8 mouse cellular contexts compared by ENCODE assay signal in genomic region chr16:96081331-96081730, GRCm38 (mm10). TPM values are rescaled to one million over a fixed set of nuclear protein-coding genes. Genes with fewer than 3 reads are reported as not detected.
A peak's percentile ranks its signal among the peaks of the same experiment; 100 is the strongest.
DNase-seq lines count a peak whose midpoint lies in the region; ATAC-seq and TF ChIP-seq lines count a peak whose summit lies in the region.

No protein-coding gene starts in this region.

- no peaks in the 10 kb centered on the region for H3K9me3 ChIP-seq in heart, embryonic 13.5 days
- no peaks in the 10 kb centered on the region for H3K9me3 ChIP-seq in kidney, postnatal 0 days (replicated peaks; ENCODE audit: low read length)
- no peaks in the 10 kb centered on the region for H3K9me3 ChIP-seq in stomach, embryonic 15.5 days

- H3K9ac ChIP-seq in heart, embryonic 13.5 days: peak overlapping the region; percentile 99
- H3K9ac ChIP-seq in kidney, postnatal 0 days (ENCODE audit: low read depth, low read length): peak overlapping the region; percentile 100
- peak overlapping the region; percentile 97 for H3K9ac ChIP-seq in liver, adult 2 months (ENCODE audit: low read depth, low read length)
- H3K9ac ChIP-seq in stomach, embryonic 15.5 days: peak overlapping the region; percentile 99

- no peaks in the 10 kb centered on the region for H3K27me3 ChIP-seq in heart, embryonic 13.5 days (replicated peaks)
- no peaks in the 10 kb centered on the region for H3K27me3 ChIP-seq in kidney, postnatal 0 days (ENCODE audit: insufficient read depth, low read length)
- no peaks in the 10 kb centered on the region for H3K27me3 ChIP-seq in liver, adult 2 months (ENCODE audit: control insufficient read depth, insufficient read depth, low read length)
- H3K27me3 ChIP-seq in stomach, embryonic 15.5 days (replicated peaks): no peaks in the 10 kb centered on the region

- H3K4me2 ChIP-seq in heart, embryonic 13.5 days: peak overlapping the region; percentile 76
- peak overlapping the region; percentile 79 for H3K4me2 ChIP-seq in kidney, postnatal 0 days (ENCODE audit: low read length)
- peak overlapping the region; percentile 74 for H3K4me2 ChIP-seq in stomach, embryonic 15.5 days

- under 1% methylated on average over 27 of the region's 28 CpGs for WGBS in heart, embryonic 13.5 days
- WGBS in kidney, postnatal 0 days: 1% methylated on average over 25 of the region's 28 CpGs
- WGBS in liver, adult 2 months: under 1% methylated on average over 28 of the region's 28 CpGs
- under 1% methylated on average over 21 of the region's 28 CpGs for WGBS in stomach, embryonic 15.5 days

- no peak for TF ChIP-seq CTCF in kidney, postnatal 0 days (IDR thresholded peaks at IDR 0.05; ENCODE audit: low read depth)
- no peak for TF ChIP-seq CTCF in liver, adult 2 months (IDR thresholded peaks at IDR 0.05; ENCODE audit: low read depth, low read length)

- no peak overlapping the region for H3K27ac ChIP-seq in brown adipose tissue, adult 24 weeks (replicated peaks; ENCODE audit: low read depth, low read length)
- H3K27ac ChIP-seq in heart, embryonic 13.5 days (replicated peaks): peak overlapping the region; percentile 96
- peak overlapping the region; percentile 100 for H3K27ac ChIP-seq in kidney, postnatal 0 days
- peak overlapping the region; percentile 97 for H3K27ac ChIP-seq in liver, adult 2 months (replicated peaks; ENCODE audit: insufficient read depth, low read depth, low read length)
- peak overlapping the region; percentile 98 for H3K27ac ChIP-seq in stomach, embryonic 15.5 days

- H3K4me1 ChIP-seq in brown adipose tissue, adult 24 weeks (ENCODE audit: control insufficient read depth, insufficient read depth, insufficient read length, low read length): 0 out of 2 replicates have a peak, but pooled peaks cover 2% of the 10 kb centered on the region
- peaks cover 35% of the 10 kb centered on the region for H3K4me1 ChIP-seq in heart, embryonic 13.5 days
- peaks cover 14% of the 10 kb centered on the region for H3K4me1 ChIP-seq in kidney, postnatal 0 days (replicated peaks; ENCODE audit: insufficient read depth, low read length)
- peaks cover 1% of the 10 kb centered on the region; the same call in 1 of the 2 replicates for H3K4me1 ChIP-seq in liver, adult 2 months (ENCODE audit: control insufficient read depth, insufficient read depth, low read length)
- peaks cover 15% of the 10 kb centered on the region; the same call in 1 of the 2 replicates for H3K4me1 ChIP-seq in stomach, embryonic 15.5 days

- H3K36me3 ChIP-seq in heart, embryonic 13.5 days: peaks cover 45% of the 10 kb centered on the region
- peaks cover 18% of the 10 kb centered on the region; the same call in 1 of the 2 replicates for H3K36me3 ChIP-seq in kidney, postnatal 0 days (ENCODE audit: insufficient read depth, low read length)
- no peaks in the 10 kb centered on the region; the same call in none of the 2 replicates for H3K36me3 ChIP-seq in liver, adult 2 months (ENCODE audit: control insufficient read depth, insufficient read depth, low read length)
- H3K36me3 ChIP-seq in stomach, embryonic 15.5 days: peaks cover 22% of the 10 kb centered on the region

- H3K79me2 ChIP-seq in liver, adult 2 months (ENCODE audit: control insufficient read depth, insufficient read depth, low read length): peaks cover 37% of the 10 kb centered on the region

- H3K4me3 ChIP-seq in brown adipose tissue, adult 24 weeks (ENCODE audit: insufficient read depth, low read depth, low read length): peak overlapping the region; percentile 97
- peak overlapping the region; percentile 86 for H3K4me3 ChIP-seq in heart, embryonic 13.5 days
- H3K4me3 ChIP-seq in kidney, postnatal 0 days (replicated peaks; ENCODE audit: low read depth, low read length): peak overlapping the region; percentile 87
- peak overlapping the region; percentile 90 for H3K4me3 ChIP-seq in liver, adult 2 months (ENCODE audit: insufficient read depth, low read depth, low read length)
- H3K4me3 ChIP-seq in stomach, embryonic 15.5 days (replicated peaks): peak overlapping the region; percentile 87

- no peak for TF ChIP-seq POLR2A in liver, adult 2 months (IDR thresholded peaks at IDR 0.05; ENCODE audit: extremely low read depth, insufficient read depth, low read length)

- DNase-seq in CD8-positive naive resting alpha-beta T cell, adult 2 months (ENCODE audit: low read depth in 2 of 2, low spot score in 2 of 2): peak; percentile 78 to 85
- peak; percentile 95 for DNase-seq in kidney, postnatal 0 days (ENCODE audit: low spot score)
- DNase-seq in liver, adult 2 months (ENCODE audit: extremely low read depth, low read depth, low spot score): peak; percentile 72
- peak; percentile 94 for DNase-seq in naive thymus-derived CD4-positive, alpha-beta T cell, adult 2 months (ENCODE audit: low read depth)

- ATAC-seq in erythroid progenitor cell, adult 5-6 weeks (replicated peaks; ENCODE audit: low FRiP score, poor library complexity, severe bottlenecking): peak; percentile 91
- ATAC-seq in heart, embryonic 13.5 days (ENCODE audit: extremely low read depth, insufficient number of reproducible peaks, low FRiP score, low TSS enrichment): peak; percentile 72
- ATAC-seq in kidney, postnatal 0 days (replicated peaks; ENCODE audit: low FRiP score, low read depth): peak; percentile 72
- ATAC-seq in stomach, embryonic 15.5 days (ENCODE audit: insufficient read depth, low FRiP score, low read depth): peak; percentile 82

RNA-seq across cellular contexts. Expression of gene Brwd1, which starts 1.0 kb away (rescaled TPM):
- 17.3 and 22.8 TPM in 2 replicates for polyA plus RNA-seq in brown adipose tissue, adult 24 weeks (2012; ENCODE audit: insufficient read depth, insufficient read length, missing spikeins)
- 12.6 and 36.0 TPM in 2 replicates for total RNA-seq in erythroid progenitor cell, adult 5-6 weeks (2015; ENCODE audit: low replicate concordance)
- 16.9 and 19.0 TPM in 2 replicates for total RNA-seq in erythroid progenitor cell, adult 5-6 weeks (2017; ENCODE audit: low replicate concordance)
- 71.1 and 72.1 TPM in 2 replicates for polyA plus RNA-seq in heart, embryonic 13.5 days (2015; fragmentation: Nextera tagmentation; extraction: Ambion mirVana)
- 45.4 and 52.8 TPM in 2 replicates for polyA plus RNA-seq in kidney, postnatal 0 days (2015; fragmentation: Nextera tagmentation; extraction: Ambion mirVana)
- 56.3 and 59.8 TPM in 2 replicates for total RNA-seq in liver, adult 2 months (2014; rRNA removed)
- 9.9 and 12.3 TPM in 2 replicates for polyA plus RNA-seq in liver, adult 2 months (2012; rRNA removed)
- 75.2 and 76.2 TPM in 2 replicates for polyA plus RNA-seq in stomach, embryonic 15.5 days (2015; fragmentation: Nextera tagmentation; extraction: Ambion mirVana)

RNA-seq across cellular contexts. Expression of gene Hmgn1, which starts 46.2 kb away (rescaled TPM):
- polyA plus RNA-seq in brown adipose tissue, adult 24 weeks (2012; ENCODE audit: insufficient read depth, insufficient read length, missing spikeins): 52.4 and 61.2 TPM in 2 replicates
- total RNA-seq in erythroid progenitor cell, adult 5-6 weeks (2015; ENCODE audit: low replicate concordance): 33.5 and 60.5 TPM in 2 replicates
- total RNA-seq in erythroid progenitor cell, adult 5-6 weeks (2017; ENCODE audit: low replicate concordance): 9.1 and 16.9 TPM in 2 replicates
- polyA plus RNA-seq in heart, embryonic 13.5 days (2015; fragmentation: Nextera tagmentation; extraction: Ambion mirVana): 348 and 374 TPM in 2 replicates
- polyA plus RNA-seq in kidney, postnatal 0 days (2015; fragmentation: Nextera tagmentation; extraction: Ambion mirVana): 551 and 628 TPM in 2 replicates
- 43.9 and 48.3 TPM in 2 replicates for total RNA-seq in liver, adult 2 months (2014; rRNA removed)
- polyA plus RNA-seq in liver, adult 2 months (2012; rRNA removed): 11.4 and 15.0 TPM in 2 replicates
- 476 and 575 TPM in 2 replicates for polyA plus RNA-seq in stomach, embryonic 15.5 days (2015; fragmentation: Nextera tagmentation; extraction: Ambion mirVana)
